Mouse (Mus musculus) liver, postnatal 0 days (tissue): Measurements from ENCODE around the gene Ccdc40. TPM values are rescaled to one million over a fixed set of nuclear protein-coding genes. Genes with fewer than 3 reads are reported as not detected.
A peak's percentile ranks its signal among the peaks of the same experiment; 100 is the strongest.
"Not testable (repeated sequence)": the region's sequence is repeated elsewhere in the genome, so short reads cannot be mapped to it uniquely, and the experiment has no call there.

ENCODE experiments used
- ATAC-seq: fragments of 200-750 bp; cut with Nextera tagmentation; 2 replicates; pipeline ENCODE4 v1.8.0; 2017; ENCODE audit warnings: mild to moderate bottlenecking, moderate library complexity
- DNase-seq: peaks from one replicate; pipeline ENCODE4 v3.0.0-alpha.2; 2016
- H3K27ac ChIP-seq: fragments of 300-500 bp; sonication (generic); 2 replicates; pipeline ENCODE4 v1.5.1; 2014; ENCODE audit warnings: antibody characterized with exemption, moderate library complexity, mild to moderate bottlenecking, low read depth
- H3K27me3 ChIP-seq: fragments of 300-500 bp; sonication (generic); 2 replicates; pipeline ENCODE4 v1.6.1; 2014; ENCODE audit warnings: low read length, control low read depth, mixed read lengths; ENCODE audit not compliant: insufficient read depth
- H3K36me3 ChIP-seq: fragments of 300-500 bp; sonication (generic); replicated peaks from 2 replicates; pipeline ENCODE4 v1.6.1; 2014; ENCODE audit warnings: mild to moderate bottlenecking, control low read depth, low read length, moderate library complexity, mixed read lengths; ENCODE audit not compliant: insufficient read depth
- H3K4me1 ChIP-seq: fragments of 300-500 bp; sonication (generic); 2 replicates; pipeline ENCODE4 v1.6.1; 2014; ENCODE audit warnings: antibody characterized with exemption, mild to moderate bottlenecking, control low read depth; ENCODE audit not compliant: insufficient read depth
- H3K4me2 ChIP-seq: fragments of 300-500 bp; sonication (generic); 2 replicates; pipeline ENCODE4 v1.6.1; 2014; ENCODE audit warnings: low read depth, mild to moderate bottlenecking, low read length, moderate library complexity, mixed read lengths
- H3K4me3 ChIP-seq: fragments of 300-500 bp; sonication (generic); 2 replicates; pipeline ENCODE4 v1.5.1; 2014; ENCODE audit warnings: low read depth, low read length
- H3K9ac ChIP-seq: fragments of 300-500 bp; sonication (generic); replicated peaks from 2 replicates; pipeline ENCODE4 v1.6.1; 2014; ENCODE audit warnings: mild to moderate bottlenecking, moderate library complexity
- H3K9me3 ChIP-seq: fragments of 300-500 bp; sonication (generic); 2 replicates; pipeline ENCODE4 v1.6.1; 2016; ENCODE audit warnings: mild to moderate bottlenecking, control low read depth, low read length, mixed read lengths
- CTCF ChIP-seq: sonication (generic); IDR thresholded peaks from 2 replicates; pipeline ENCODE4 v1.5.1; 2016; ENCODE audit warnings: antibody characterized with exemption, low read depth
- EP300 ChIP-seq: IDR thresholded peaks from 2 replicates; pipeline ENCODE4 v1.6.1; 2016; ENCODE audit warnings: antibody characterized with exemption, low read depth, mild to moderate bottlenecking
- WGBS: fragments of 180-500 bp; shearing (Covaris S2); extraction: QIAGEN DNeasy Blood & Tissue Kit; methylation state at CpG from one replicate; pipeline ENCODE4 v1.1.7; 2014; ENCODE audit not compliant: insufficient replicate concordance; 5-methylcytosine and 5-hydroxymethylcytosine counted together
- polyA plus RNA-seq: library from polyadenylated mRNA; unstranded; fragments of >200 nt; fragmentation: Nextera tagmentation; extraction: Ambion mirVana; gene quantifications from 2 replicates; pipeline ENCODE4 v1.2.1, GENCODE M21; 2015

The Ccdc40 gene
- polyA plus RNA-seq, 1 experiment from 2014 or later: 0.95 TPM

GRCm38 (mm10) chr11:119238305-119238721, 9.9 kb downstream of the Ccdc40 start:
- peak overlapping the region; percentile 30 for H3K4me3 ChIP-seq
- DNase-seq: peak; percentile 71
- H3K27me3 ChIP-seq: no peaks in the 10 kb centered on the region
- WGBS: 10% methylated on average over 11 of the region's 11 CpGs
- H3K9ac ChIP-seq: no peak overlapping the region
- peak overlapping the region; percentile 70 for H3K4me2 ChIP-seq
- no peaks in the 10 kb centered on the region for H3K36me3 ChIP-seq
- TF ChIP-seq CTCF (no peak), EP300 (no peak)
- H3K9me3 ChIP-seq: no peaks in the 10 kb centered on the region
- peaks cover 12% of the 10 kb centered on the region for H3K4me1 ChIP-seq
- no peak overlapping the region for H3K27ac ChIP-seq
- peak; percentile 63 for ATAC-seq

- Histone ChIP-seq H3K4me2 (no peak overlapping the region), H3K27ac (no peak overlapping the region), H3K4me3 (no peak overlapping the region), H3K36me3 (no peaks in the 10 kb centered on the region), H3K9me3 (no peaks in the 10 kb centered on the region), H3K4me1 (peaks cover 12% of the 10 kb centered on the region), H3K27me3 (no peaks in the 10 kb centered on the region), H3K9ac (no peak overlapping the region)
- TF ChIP-seq EP300 (no peak), CTCF (no peak)
- no peak for ATAC-seq
- no peak for DNase-seq
- 85% methylated on average over 12 of the region's 12 CpGs for WGBS
Measured at GRCm38 (mm10) chr11:119239480-119239879, 11.1 kb downstream of the Ccdc40 start.

- not testable (repeated sequence) for H3K4me1 ChIP-seq, H3K9me3 ChIP-seq, ATAC-seq, H3K36me3 ChIP-seq, H3K9ac ChIP-seq, H3K27ac ChIP-seq, DNase-seq, H3K27me3 ChIP-seq, H3K4me3 ChIP-seq, H3K4me2 ChIP-seq
- 82% methylated on average over 6 of the region's 6 CpGs for WGBS
Measured at GRCm38 (mm10) chr11:119245543-119245942, 17.2 kb downstream of the Ccdc40 start.

- Histone ChIP-seq H3K36me3 (no peaks in the 10 kb centered on the region), H3K4me1 (peaks cover 2% of the 10 kb centered on the region; the same call in 1 of the 2 replicates), H3K27ac (no peak overlapping the region), H3K9ac (no peak overlapping the region), H3K4me2 (no peak overlapping the region), H3K27me3 (0 out of 2 replicates have a peak, but pooled peaks cover 9% of the 10 kb centered on the region), H3K9me3 (no peaks in the 10 kb centered on the region), H3K4me3 (no peak overlapping the region)
- 26% methylated on average over 6 of the region's 6 CpGs for WGBS
- DNase-seq (peak; percentile 58), ATAC-seq (peak; percentile 62)
- TF ChIP-seq EP300 (no peak), CTCF (peak; percentile 73)
Measured at GRCm38 (mm10) chr11:119249011-119249410, 20.6 kb downstream of the Ccdc40 start.

- Histone ChIP-seq H3K9me3 (no peaks in the 10 kb centered on the region), H3K27ac (no peak overlapping the region), H3K4me1 (peaks cover 2% of the 10 kb centered on the region; the same call in 1 of the 2 replicates), H3K4me3 (no peak overlapping the region), H3K4me2 (no peak overlapping the region), H3K27me3 (0 out of 2 replicates have a peak, but pooled peaks cover 7% of the 10 kb centered on the region), H3K36me3 (no peaks in the 10 kb centered on the region), H3K9ac (no peak overlapping the region)
- WGBS: 47% methylated on average over 17 of the region's 17 CpGs
- ATAC-seq (no peak), DNase-seq (no peak)
- TF ChIP-seq CTCF (no peak), EP300 (no peak)
Measured at GRCm38 (mm10) chr11:119250998-119251397, 22.6 kb downstream of the Ccdc40 start.

- 3% methylated on average over 22 of the region's 22 CpGs for WGBS
- TF ChIP-seq EP300: no peak
- peak; percentile 66 for TF ChIP-seq CTCF
- Histone ChIP-seq H3K4me3 (no peak overlapping the region), H3K9me3 (no peaks in the 10 kb centered on the region), H3K36me3 (no peaks in the 10 kb centered on the region), H3K27ac (no peak overlapping the region), H3K27me3 (0 out of 2 replicates have a peak, but pooled peaks cover 6% of the 10 kb centered on the region), H3K9ac (no peak overlapping the region; the same call in 1 of the 2 replicates), H3K4me2 (peak overlapping the region; percentile 61), H3K4me1 (peaks cover 2% of the 10 kb centered on the region; the same call in 1 of the 2 replicates)
- ATAC-seq: peak; percentile 75
- peak; percentile 64 for DNase-seq
Measured at GRCm38 (mm10) chr11:119252854-119253541, 24.6 kb downstream of the Ccdc40 start.

GRCm38 (mm10) chr11:119256557-119256956, 28.2 kb downstream of the Ccdc40 start:
- not testable (repeated sequence) for H3K27me3 ChIP-seq, H3K9ac ChIP-seq, H3K4me2 ChIP-seq, H3K27ac ChIP-seq, H3K4me1 ChIP-seq, H3K4me3 ChIP-seq, DNase-seq, H3K9me3 ChIP-seq, H3K36me3 ChIP-seq, ATAC-seq
- 74% methylated on average over 5 of the region's 5 CpGs for WGBS
